Mouse (Mus musculus): ENCODE measurements around the gene Nabp1. TPM values are rescaled to one million over a fixed set of nuclear protein-coding genes. Genes with fewer than 3 reads are reported as not detected.

Nabp1 gene
- polyA plus RNA-seq (2016; fragmentation: Nextera tagmentation; extraction: Ambion mirVana) = 4.6 and 6.1 TPM in 2 replicates

GRCm38 (mm10) chr1:51478262-51479026 is at the start of gene Nabp1:
Nabp1 (minus strand) TSS chr1:51478425.
- H3K27ac ChIP-seq = peak within 1 kb of the TSS; percentile 81
- no peaks in the 10 kb centered on the region for H3K36me3 ChIP-seq
- no peaks in the 10 kb centered on the region for H3K27me3 ChIP-seq (ENCODE audit: low read depth, poor library complexity, severe bottlenecking)
- peaks cover 8% of the 10 kb centered on the region for H3K4me1 ChIP-seq
- peak; percentile 98 for DNase-seq (ENCODE audit: low spot score)
- peak within 1 kb of the TSS; percentile 71 for H3K4me3 ChIP-seq
- WGBS = under 1% methylated on average over 51 of the region's 51 CpGs
- H3K9me3 ChIP-seq (replicated peaks) = no peaks in the 10 kb centered on the region

- Histone ChIP-seq H3K4me3 (no peak overlapping the region), H3K27ac (no peak overlapping the region), H3K4me1 (peaks cover 8% of the 10 kb centered on the region; the same call in 1 of the 2 replicates), H3K9me3 (replicated peaks) (no peaks in the 10 kb centered on the region), H3K36me3 (no peaks in the 10 kb centered on the region), H3K27me3 (ENCODE audit: low read depth, poor library complexity, severe bottlenecking) (no peaks in the 10 kb centered on the region)
- no peak for DNase-seq (ENCODE audit: low spot score)
- WGBS = 77% methylated on average over 1 of the region's 1 CpGs
These were observed 47.5 kb upstream of the Nabp1 start for GRCm38 (mm10) chr1:51525563-51526265.

- no peaks in the 10 kb centered on the region for H3K36me3 ChIP-seq
- H3K27me3 ChIP-seq (ENCODE audit: low read depth, poor library complexity, severe bottlenecking) = no peaks in the 10 kb centered on the region
- WGBS = 83% methylated on average over 8 of the region's 8 CpGs
- H3K4me3 ChIP-seq = no peak overlapping the region
- H3K9me3 ChIP-seq (replicated peaks) = no peaks in the 10 kb centered on the region
- H3K4me1 ChIP-seq = no peaks in the 10 kb centered on the region
- DNase-seq (ENCODE audit: low spot score) = no peak
- no peak overlapping the region for H3K27ac ChIP-seq
These were observed 43.4 kb upstream of the Nabp1 start for GRCm38 (mm10) chr1:51521651-51522050.

GRCm38 (mm10) chr1:51520246-51520780 is 42.1 kb upstream of the Nabp1 start:
- H3K9me3 ChIP-seq (replicated peaks) = no peaks in the 10 kb centered on the region
- no peaks in the 10 kb centered on the region for H3K4me1 ChIP-seq
- 91% methylated on average over 5 of the region's 5 CpGs for WGBS
- H3K27me3 ChIP-seq (ENCODE audit: low read depth, poor library complexity, severe bottlenecking) = no peaks in the 10 kb centered on the region
- DNase-seq (ENCODE audit: low spot score) = no peak
- no peak overlapping the region for H3K4me3 ChIP-seq
- H3K36me3 ChIP-seq = no peaks in the 10 kb centered on the region
- H3K27ac ChIP-seq = no peak overlapping the region

- H3K4me1 ChIP-seq = no peaks in the 10 kb centered on the region
- H3K9me3 ChIP-seq (replicated peaks) = no peaks in the 10 kb centered on the region
- no peak overlapping the region for H3K4me3 ChIP-seq
- H3K27me3 ChIP-seq (ENCODE audit: low read depth, poor library complexity, severe bottlenecking) = no peaks in the 10 kb centered on the region
- no peak overlapping the region for H3K27ac ChIP-seq
- DNase-seq (ENCODE audit: low spot score) = no peak
- H3K36me3 ChIP-seq = no peaks in the 10 kb centered on the region
- 92% methylated on average over 3 of the region's 3 CpGs for WGBS
These were observed 40.9 kb upstream of the Nabp1 start for GRCm38 (mm10) chr1:51519112-51519511.

- no peaks in the 10 kb centered on the region for H3K27me3 ChIP-seq (ENCODE audit: low read depth, poor library complexity, severe bottlenecking)
- 80% methylated on average over 2 of the region's 2 CpGs for WGBS
- H3K36me3 ChIP-seq = no peaks in the 10 kb centered on the region
- DNase-seq (ENCODE audit: low spot score) = no peak
- no peak overlapping the region for H3K4me3 ChIP-seq
- no peaks in the 10 kb centered on the region for H3K9me3 ChIP-seq (replicated peaks)
- no peaks in the 10 kb centered on the region for H3K4me1 ChIP-seq
- no peak overlapping the region for H3K27ac ChIP-seq
These were observed 37.4 kb upstream of the Nabp1 start for GRCm38 (mm10) chr1:51515625-51516024.

GRCm38 (mm10) chr1:51515041-51515440 is 36.8 kb upstream of the Nabp1 start:
- no peak for DNase-seq (ENCODE audit: low spot score)
- Histone ChIP-seq H3K4me3 (no peak overlapping the region), H3K27ac (no peak overlapping the region), H3K9me3 (replicated peaks) (no peaks in the 10 kb centered on the region), H3K4me1 (no peaks in the 10 kb centered on the region), H3K36me3 (no peaks in the 10 kb centered on the region), H3K27me3 (ENCODE audit: low read depth, poor library complexity, severe bottlenecking) (no peaks in the 10 kb centered on the region)
- 86% methylated on average over 3 of the region's 3 CpGs for WGBS

GRCm38 (mm10) chr1:51514379-51514778 is 36.2 kb upstream of the Nabp1 start:
- no peaks in the 10 kb centered on the region for H3K27me3 ChIP-seq (ENCODE audit: low read depth, poor library complexity, severe bottlenecking)
- WGBS = 87% methylated on average over 2 of the region's 2 CpGs
- no peak overlapping the region for H3K4me3 ChIP-seq

GRCm38 (mm10) chr1:51513059-51513713 is 35.0 kb upstream of the Nabp1 start:
- no peak overlapping the region for H3K4me3 ChIP-seq
- DNase-seq (ENCODE audit: low spot score) = no peak
- H3K36me3 ChIP-seq = no peaks in the 10 kb centered on the region
- H3K4me1 ChIP-seq = 0 out of 2 replicates have a peak, but pooled peaks cover 3% of the 10 kb centered on the region
- WGBS = 84% methylated on average over 7 of the region's 7 CpGs
- H3K27ac ChIP-seq = no peak overlapping the region
- no peaks in the 10 kb centered on the region for H3K27me3 ChIP-seq (ENCODE audit: low read depth, poor library complexity, severe bottlenecking)
- H3K9me3 ChIP-seq (replicated peaks) = no peaks in the 10 kb centered on the region

More at GRCm38 (mm10) chr1:51514379-51514778, 36.2 kb upstream of the Nabp1 start:
- Histone ChIP-seq H3K9me3 (replicated peaks) (no peaks in the 10 kb centered on the region), H3K27ac (no peak overlapping the region), H3K36me3 (no peaks in the 10 kb centered on the region), H3K4me1 (no peaks in the 10 kb centered on the region)
- no peak for DNase-seq (ENCODE audit: low spot score)

GRCm38 (mm10) chr1:51512326-51512725 is 34.1 kb upstream of the Nabp1 start:
- WGBS = 88% methylated on average over 2 of the region's 2 CpGs
- Histone ChIP-seq H3K27ac (no peak overlapping the region), H3K4me1 (0 out of 2 replicates have a peak, but pooled peaks cover 3% of the 10 kb centered on the region), H3K36me3 (no peaks in the 10 kb centered on the region), H3K9me3 (replicated peaks) (no peaks in the 10 kb centered on the region), H3K27me3 (ENCODE audit: low read depth, poor library complexity, severe bottlenecking) (no peaks in the 10 kb centered on the region), H3K4me3 (no peak overlapping the region)
- DNase-seq (ENCODE audit: low spot score) = no peak

GRCm38 (mm10) chr1:51509776-51510175 is 31.6 kb upstream of the Nabp1 start:
- no peak for DNase-seq (ENCODE audit: low spot score)
- H3K4me3 ChIP-seq = no peak overlapping the region
- H3K27me3 ChIP-seq (ENCODE audit: low read depth, poor library complexity, severe bottlenecking) = no peaks in the 10 kb centered on the region
- H3K27ac ChIP-seq = no peak overlapping the region
- H3K4me1 ChIP-seq = 0 out of 2 replicates have a peak, but pooled peaks cover 3% of the 10 kb centered on the region
- H3K9me3 ChIP-seq (replicated peaks) = no peaks in the 10 kb centered on the region
- 80% methylated on average over 8 of the region's 8 CpGs for WGBS
- H3K36me3 ChIP-seq = no peaks in the 10 kb centered on the region

GRCm38 (mm10) chr1:51509083-51509482 is 30.9 kb upstream of the Nabp1 start:
- no peaks in the 10 kb centered on the region for H3K9me3 ChIP-seq (replicated peaks)
- WGBS = 17% methylated on average over 7 of the region's 7 CpGs
- 0 out of 2 replicates have a peak, but pooled peaks cover 3% of the 10 kb centered on the region for H3K4me1 ChIP-seq
- no peak overlapping the region for H3K4me3 ChIP-seq
- H3K27me3 ChIP-seq (ENCODE audit: low read depth, poor library complexity, severe bottlenecking) = no peaks in the 10 kb centered on the region
- DNase-seq (ENCODE audit: low spot score) = peak; percentile 36
- no peaks in the 10 kb centered on the region for H3K36me3 ChIP-seq
- H3K27ac ChIP-seq = no peak overlapping the region
